Mouse (Mus musculus) hematopoietic stem cell, adult 5-6 weeks (primary cell): ENCODE results near the gene Gcsh. TPM values are rescaled to one million over a fixed set of nuclear protein-coding genes. Genes with fewer than 3 reads are reported as not detected.

Experiments
- ATAC-seq, 2 experiments: fragments of 125-278 bp in 1 of 2; replicated peaks in 1 of 2; 2 replicates each; pipeline ENCODE4 v1.8.0; 2016 to 2017; ENCODE audit warnings: inconsistent platforms in 2 of 2, mild to moderate bottlenecking in 2 of 2, moderate number of reproducible peaks in 2 of 2, low read depth in 1 of 2, moderate TSS enrichment in 1 of 2; ENCODE audit not compliant: low FRiP score in 2 of 2, poor library complexity in 2 of 2, severe bottlenecking in 2 of 2, insufficient read depth in 1 of 2, low TSS enrichment in 1 of 2
- total RNA-seq: library from RNA; stranded (forward); fragments of 172-1452, 232-1000 nt; gene quantifications from 2 replicates; pipeline ENCODE4 v1.2.3, GENCODE M21; 2017

The Gcsh gene
- total RNA-seq, 1 experiment from 2014 or later: 72.6 TPM

GRCm38 (mm10) chr8:116943555-116944384 lies 49.6 kb downstream of the Gcsh start:
- peak; percentile 24 to 30 for ATAC-seq

DNA sequence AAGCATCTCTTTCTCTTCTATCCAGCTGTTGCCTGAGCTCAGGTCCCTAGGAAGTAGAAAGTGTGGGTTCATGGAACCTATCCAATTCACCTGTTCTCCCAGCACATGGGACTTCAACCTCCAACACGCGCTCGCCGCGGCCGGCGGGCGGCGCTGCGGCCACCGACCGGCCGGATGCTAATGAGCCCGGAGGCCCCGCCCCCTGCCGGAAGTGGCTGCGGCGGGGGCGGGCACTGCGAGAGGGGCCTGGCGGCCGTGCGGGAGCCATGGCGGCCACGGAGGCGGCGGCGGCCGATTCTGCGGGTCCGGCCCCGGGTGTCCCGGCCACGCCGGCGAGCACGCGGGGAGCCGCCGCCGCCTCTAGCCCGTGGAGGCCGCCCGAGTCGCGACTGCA lies 50.2 kb downstream of the Gcsh start, which contains the start of gene Atmin:
TSS of gene Atmin (plus strand) at position 233 of the 394 bp plus-strand sequence.
- peak; percentile 34 to 58; a peak in 2 of 4 replicates for ATAC-seq

- ATAC-seq: no peak
Observed at GRCm38 (mm10) chr8:116942284-116943058, 50.9 kb downstream of the Gcsh start.

GRCm38 (mm10) chr8:116935506-116935905 lies 57.8 kb downstream of the Gcsh start:
- ATAC-seq: no peak

DNA sequence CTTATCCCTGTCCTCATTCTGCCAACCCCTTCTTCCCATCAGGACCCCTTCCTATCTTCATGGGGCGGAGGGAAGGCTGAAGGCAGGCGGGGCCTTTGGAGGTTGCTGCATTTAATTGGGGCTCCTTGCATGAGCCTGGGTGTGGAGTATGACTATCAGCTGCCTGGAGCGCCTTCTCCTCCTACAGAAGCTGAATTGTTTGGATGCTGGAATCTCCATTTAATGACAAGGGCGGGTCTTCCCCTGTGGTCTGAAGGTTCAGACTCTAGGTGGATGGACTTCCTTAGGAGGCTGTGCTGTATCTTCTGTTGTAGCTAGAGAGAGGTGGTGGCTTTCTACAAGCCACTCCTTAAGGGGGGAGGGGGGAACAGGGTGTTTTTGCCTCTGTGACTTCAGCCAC lies 58.4 kb downstream of the Gcsh start:
- ATAC-seq: no peak

Other genes starting within 250 kb of the Gcsh start
- gene Cmc2, start 72.1 kb downstream of the Gcsh start, total RNA-seq: 30.6 and 59.6 TPM in 2 replicates
- 35.1 and 37.6 TPM in 2 replicates for gene Cenpn, start 71.8 kb downstream of the Gcsh start, total RNA-seq
- gene Atmin, start 50.1 kb downstream of the Gcsh start, total RNA-seq: 14.8 and 20.0 TPM in 2 replicates
- 0.55 TPM in 1 of 2 replicates, not detected in the other for gene 1700030J22Rik, start 14.6 kb downstream of the Gcsh start, total RNA-seq
- gene Pkd1l2, start 88.9 kb upstream of the Gcsh start, total RNA-seq: not detected in 2 replicates
- gene Bco1, start 102.3 kb upstream of the Gcsh start, total RNA-seq: 0.13 and 0.40 TPM in 2 replicates
- gene Gan, start 164.6 kb upstream of the Gcsh start, total RNA-seq: 3.6 and 4.1 TPM in 2 replicates